Mouse (Mus musculus): ENCODE results near the gene Gm47841. TPM values are rescaled to one million over a fixed set of nuclear protein-coding genes. Genes with fewer than 3 reads are reported as not detected.
A peak's percentile ranks its signal among the peaks of the same experiment; 100 is the strongest.

Gene Gm47841
- polyA plus RNA-seq, 1 experiment from 2014 or later: 0.08 TPM

DNA sequence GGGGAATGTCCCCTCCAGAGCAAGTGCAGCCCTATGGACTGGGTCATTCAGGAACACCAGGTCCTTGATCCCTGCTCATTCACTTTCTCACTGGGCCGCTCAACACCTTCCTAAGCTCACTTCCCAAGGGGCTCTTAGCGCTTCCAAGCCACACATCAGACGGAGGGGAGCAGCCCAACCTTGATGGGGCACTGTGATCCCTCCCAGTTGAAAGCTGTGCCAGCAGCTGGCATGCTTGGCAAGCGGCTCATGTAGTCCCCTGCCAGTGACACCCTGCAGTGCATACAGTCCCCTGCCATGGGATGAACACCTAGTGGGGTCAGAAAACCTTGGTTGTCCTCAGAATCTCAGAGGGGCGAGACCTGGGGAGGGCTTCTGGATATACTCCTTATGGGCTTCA, 26.9 kb upstream of the Gm47841 start:
- DNase-seq (ENCODE audit: low read depth, low spot score) (no peak), ATAC-seq (no peak)
- in situ Hi-C loops (cut with MboI; ENCODE audit: low pct_unique_long_range_greater_than_20kb): no loop called here
- no peak for TF ChIP-seq CTCF (IDR thresholded peaks at IDR 0.05)
- ChIA-PET POLR2A (no interaction called here), CTCF (interaction anchor here (1.4 kb wide), 2 partner anchors 8 to 28 kb away, joined by 4 read pairs; no protein-coding TSS in a partner anchor)
- no peaks in the 10 kb centered on the region for H3K27me3 ChIP-seq

DNA sequence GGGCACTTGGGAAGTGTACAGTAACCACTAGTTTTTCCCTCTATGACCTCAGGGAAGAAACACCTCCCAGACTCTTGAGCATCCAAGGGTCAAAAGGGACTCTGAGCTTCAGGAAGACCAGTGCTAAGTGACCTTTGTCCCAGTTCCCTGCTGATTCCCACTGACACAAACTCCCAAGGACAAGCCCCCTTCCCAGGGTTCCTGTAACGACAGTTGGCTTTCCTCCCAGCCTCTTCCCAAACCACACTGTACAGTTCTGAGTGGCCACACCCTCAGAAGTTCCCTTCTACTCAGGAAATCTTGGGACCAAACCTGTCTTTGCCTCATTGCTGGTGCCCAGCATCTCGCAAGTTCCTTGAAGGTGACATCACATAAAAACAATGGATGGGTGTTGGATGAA, 25.5 kb upstream of the Gm47841 start:
- H3K27me3 ChIP-seq: no peaks in the 10 kb centered on the region
- ChIA-PET CTCF (interaction anchor here (1.3 kb wide), 1 partner anchor 33 kb away, joined by 3 read pairs; no protein-coding TSS in a partner anchor), POLR2A (no interaction called here)
- DNase-seq (ENCODE audit: low read depth, low spot score) (no peak), ATAC-seq (no peak)
- in situ Hi-C loops (cut with MboI; ENCODE audit: low pct_unique_long_range_greater_than_20kb): no loop called here
- TF ChIP-seq CTCF (IDR thresholded peaks at IDR 0.05): no peak

DNA sequence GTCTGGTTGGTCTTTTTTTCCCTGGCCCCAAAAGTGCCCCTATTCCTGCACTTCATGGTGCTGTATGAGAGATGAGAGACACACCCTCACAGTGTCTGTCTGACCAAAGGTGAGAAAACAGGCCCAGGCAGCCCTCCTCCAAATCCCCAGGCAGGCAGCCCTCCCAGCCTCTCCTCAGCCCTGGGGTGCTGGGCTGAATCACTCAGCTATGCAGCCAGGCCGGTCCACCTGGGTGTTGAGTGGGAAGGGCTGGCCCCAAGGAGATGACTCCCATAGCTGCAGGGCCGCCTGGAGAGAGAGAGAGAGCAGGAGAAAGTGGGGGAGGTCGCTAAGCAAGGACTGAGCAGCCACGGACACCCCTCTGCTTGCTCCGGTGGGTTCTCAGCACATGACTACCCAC, 23.6 kb upstream of the Gm47841 start:
- in situ Hi-C loops (cut with MboI; ENCODE audit: low pct_unique_long_range_greater_than_20kb): no loop called here
- POLR2A ChIA-PET: no interaction called here
- H3K27me3 ChIP-seq: no peaks in the 10 kb centered on the region
- ATAC-seq (no peak), DNase-seq (ENCODE audit: low read depth, low spot score) (no peak)
- CTCF ChIA-PET: no interaction called here
- TF ChIP-seq CTCF (IDR thresholded peaks at IDR 0.05): no peak

DNA sequence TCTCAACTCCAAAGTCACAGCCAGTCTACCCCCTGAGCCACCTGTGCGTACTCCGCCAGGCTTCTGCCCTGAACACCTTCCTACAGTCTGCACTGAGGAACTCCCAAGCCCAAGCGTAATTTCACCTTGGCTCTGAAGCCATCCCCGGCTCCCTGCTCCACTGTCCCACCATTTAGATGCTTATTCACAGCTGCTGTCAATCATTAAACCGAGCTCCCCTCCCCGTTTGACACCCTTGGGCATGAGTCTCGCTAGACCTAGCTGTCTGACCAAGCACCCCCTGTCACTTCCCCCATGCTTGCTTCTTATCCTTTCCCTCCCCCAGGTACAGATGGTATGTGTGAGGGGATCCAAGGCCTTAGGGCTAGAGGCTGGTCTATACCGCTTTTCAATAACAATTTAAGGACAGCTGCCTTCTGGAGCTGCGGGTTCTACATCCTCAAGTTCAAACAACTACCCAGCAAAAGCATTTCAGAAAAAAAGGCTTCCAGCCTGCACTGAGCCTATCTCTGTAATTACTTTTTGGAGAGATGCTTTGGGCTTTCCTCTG, 22.5 kb upstream of the Gm47841 start:
- TF ChIP-seq CTCF (IDR thresholded peaks at IDR 0.05): no peak
- in situ Hi-C loops (cut with MboI; ENCODE audit: low pct_unique_long_range_greater_than_20kb): no loop called here
- no peaks in the 10 kb centered on the region for H3K27me3 ChIP-seq
- ChIA-PET POLR2A (interaction anchor here (0.9 kb wide), 1 partner anchor 8 kb away, joined by 3 read pairs; no protein-coding TSS in a partner anchor), CTCF (interaction anchor here (0.9 kb wide), 1 partner anchor 27 kb away, joined by 3 read pairs; no protein-coding TSS in a partner anchor)
- no peak for DNase-seq (ENCODE audit: low read depth, low spot score)
- no peak for ATAC-seq

DNA sequence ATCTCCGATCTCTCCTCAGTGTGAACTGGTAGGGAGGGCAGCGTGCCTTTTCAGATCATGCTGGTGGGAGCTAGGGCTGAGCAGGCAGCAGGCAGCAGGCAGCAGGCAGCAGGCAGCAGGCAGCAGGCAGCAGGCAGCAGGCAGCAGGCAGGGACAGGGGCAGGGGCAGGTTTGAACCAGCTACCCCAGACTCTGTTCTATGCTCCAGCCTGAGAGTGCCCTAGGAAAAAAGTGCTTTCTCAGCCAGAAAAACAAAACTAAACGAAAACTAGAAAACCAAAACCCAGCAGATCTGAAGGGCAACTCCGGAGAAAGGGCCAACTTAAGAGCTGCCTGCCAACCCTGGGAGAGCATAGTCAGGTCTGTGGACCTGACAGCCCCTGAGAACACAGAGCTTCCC, 21.5 kb upstream of the Gm47841 start:
- no peak for ATAC-seq
- no peaks in the 10 kb centered on the region for H3K27me3 ChIP-seq
- in situ Hi-C loops (cut with MboI; ENCODE audit: low pct_unique_long_range_greater_than_20kb): no loop called here
- CTCF ChIA-PET: no interaction called here
- no peak for TF ChIP-seq CTCF (IDR thresholded peaks at IDR 0.05)
- DNase-seq (ENCODE audit: low read depth, low spot score): no peak
- POLR2A ChIA-PET: interaction anchor here (0.9 kb wide), 1 partner anchor 9 kb away, joined by 3 read pairs; no protein-coding TSS in a partner anchor

DNA sequence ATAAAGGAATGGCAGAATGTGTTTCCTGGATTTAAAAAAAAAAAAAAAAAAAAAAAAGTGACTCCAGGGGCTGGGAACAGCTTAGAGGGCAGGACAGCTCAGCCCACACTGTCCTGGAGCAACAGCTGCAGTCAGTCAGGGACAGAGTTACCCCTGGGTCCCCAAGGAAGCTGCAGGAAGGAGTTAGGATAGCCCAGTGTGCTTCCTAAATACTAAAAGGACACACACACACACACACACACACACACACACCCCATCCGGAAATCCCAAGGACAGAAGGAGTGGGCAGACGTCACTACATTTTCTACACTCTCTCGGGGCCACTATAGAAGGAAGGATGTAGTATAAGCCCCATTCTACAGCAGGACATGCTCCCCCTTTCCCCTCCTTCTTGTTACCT, 20.8 kb upstream of the Gm47841 start:
- POLR2A ChIA-PET: interaction anchor here (0.6 to 0.7 kb wide), 2 partner anchors 12 to 24 kb away, joined by 3 read pairs; no protein-coding TSS in a partner anchor
- in situ Hi-C loops (cut with MboI; ENCODE audit: low pct_unique_long_range_greater_than_20kb): no loop called here
- CTCF ChIA-PET: no interaction called here
- no peak for ATAC-seq
- no peak for TF ChIP-seq CTCF (IDR thresholded peaks at IDR 0.05)
- H3K27me3 ChIP-seq: no peaks in the 10 kb centered on the region
- DNase-seq (ENCODE audit: low read depth, low spot score): no peak

DNA sequence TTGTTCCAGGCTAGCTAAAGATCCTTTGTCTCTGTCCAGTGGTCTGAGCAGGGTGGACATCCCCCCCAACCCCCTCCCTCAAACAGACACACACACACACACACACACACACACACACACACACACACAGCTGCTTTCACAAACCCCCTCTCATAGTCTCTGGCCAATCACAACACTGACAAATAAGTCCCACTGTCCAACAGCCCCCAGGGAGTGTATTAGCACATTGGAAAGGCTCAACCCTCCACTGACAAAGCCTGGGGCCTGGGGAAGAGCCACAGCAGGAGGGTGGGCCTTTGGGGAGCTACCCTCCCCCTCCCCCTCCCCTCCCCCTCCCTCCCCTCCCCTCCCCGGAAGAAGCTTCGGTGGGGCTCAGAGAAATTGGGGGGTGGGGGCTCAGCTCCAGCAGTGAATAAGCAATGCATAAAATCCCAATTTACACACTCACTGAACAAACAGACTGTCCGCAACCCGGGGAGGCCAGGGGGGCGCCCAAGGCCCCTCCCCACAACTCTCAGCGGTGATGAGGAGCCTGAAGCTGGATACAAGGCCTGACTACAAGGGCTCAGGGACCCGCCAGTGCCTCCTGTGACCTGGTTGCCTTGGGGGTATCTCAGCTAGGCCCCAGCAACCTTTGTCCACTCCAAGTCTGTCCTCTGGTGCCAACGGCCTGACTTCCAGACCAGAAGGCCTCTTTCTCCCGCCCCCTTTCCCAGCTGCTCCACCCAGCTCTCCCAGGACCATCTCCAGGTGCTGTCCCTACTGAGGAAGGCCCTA, 19.9 kb upstream of the Gm47841 start:
- ChIA-PET POLR2A (interaction anchor here (0.7 kb wide), 1 partner anchor 13 kb away, joined by 3 read pairs; no protein-coding TSS in a partner anchor), CTCF (interaction anchor here (1.2 to 1.3 kb wide), 2 partner anchors 11 to 16 kb away, joined by 3 read pairs; partner anchors contain the start of gene Fignl2)
- in situ Hi-C loops (cut with MboI; ENCODE audit: low pct_unique_long_range_greater_than_20kb): no loop called here
- TF ChIP-seq CTCF (IDR thresholded peaks at IDR 0.05): no peak
- DNase-seq (ENCODE audit: low read depth, low spot score): no peak
- peak; percentile 8 for ATAC-seq
- no peaks in the 10 kb centered on the region for H3K27me3 ChIP-seq

DNA sequence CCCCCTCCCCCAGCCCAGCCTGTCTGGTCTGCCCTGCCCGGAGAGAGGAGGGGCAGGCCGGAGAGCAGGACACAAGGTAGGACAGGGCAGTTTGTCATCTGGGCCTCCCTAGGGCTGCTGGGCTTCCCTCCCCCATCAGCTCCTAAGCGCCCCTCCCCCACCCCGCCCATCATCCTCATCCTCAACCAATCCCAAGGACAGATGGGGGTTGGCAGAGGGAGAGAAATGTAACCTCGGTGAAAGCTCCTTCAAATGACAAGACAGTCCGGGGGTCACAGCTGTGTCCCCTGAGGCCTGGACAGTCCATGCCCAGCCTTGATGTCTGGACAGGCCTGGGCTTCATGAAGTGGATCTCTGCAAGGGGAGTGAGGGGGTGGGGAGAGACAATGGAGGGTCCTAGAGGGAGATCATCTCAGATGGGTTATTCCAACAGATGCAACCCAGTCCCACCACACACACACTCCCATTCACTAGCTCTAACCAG, 19.2 kb upstream of the Gm47841 start:
- POLR2A ChIA-PET: interaction anchor here (1.0 kb wide), 1 partner anchor 743 kb away, joined by 3 read pairs; no protein-coding TSS in a partner anchor
- DNase-seq (ENCODE audit: low read depth, low spot score): no peak
- no peak for ATAC-seq
- in situ Hi-C loops (cut with MboI; ENCODE audit: low pct_unique_long_range_greater_than_20kb): no loop called here
- CTCF ChIA-PET: interaction anchor here (1.1 to 1.3 kb wide), 4 partner anchors 9 to 15 kb away, joined by 3 to 4 read pairs (median 3); partner anchors contain the start of gene Fignl2
- no peak for TF ChIP-seq CTCF (IDR thresholded peaks at IDR 0.05)
- H3K27me3 ChIP-seq: no peaks in the 10 kb centered on the region

DNA sequence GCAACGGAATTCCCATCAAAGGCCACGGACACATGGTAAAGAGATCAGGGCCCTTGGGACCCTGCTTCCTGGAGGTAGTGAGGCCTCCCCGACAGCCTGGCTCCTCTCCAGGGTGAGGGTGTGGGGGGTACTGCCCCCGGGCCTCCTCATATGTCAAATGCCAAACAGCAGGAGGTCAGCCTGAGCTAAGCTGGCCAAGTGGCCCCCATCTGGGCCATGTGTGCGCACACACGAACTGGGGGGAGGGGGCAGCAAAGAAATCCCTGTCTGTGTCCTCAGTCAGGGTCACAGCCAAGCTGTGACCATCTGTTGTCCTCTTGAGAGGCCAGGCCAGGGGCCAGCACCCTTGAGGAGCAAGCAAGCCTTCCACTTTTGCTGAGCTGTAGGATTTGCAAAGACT, 17.9 kb upstream of the Gm47841 start:
- POLR2A ChIA-PET: interaction anchor here (1.0 kb wide), 1 partner anchor 745 kb away, joined by 3 read pairs; no protein-coding TSS in a partner anchor
- in situ Hi-C loops (cut with MboI; ENCODE audit: low pct_unique_long_range_greater_than_20kb): no loop called here
- no peaks in the 10 kb centered on the region for H3K27me3 ChIP-seq
- DNase-seq (ENCODE audit: low read depth, low spot score) (no peak), ATAC-seq (no peak)
- TF ChIP-seq CTCF (IDR thresholded peaks at IDR 0.05): no peak
- CTCF ChIA-PET: interaction anchor here (0.9 to 1.1 kb wide), 2 partner anchors 10 to 307 kb away, joined by 3 to 4 read pairs; no protein-coding TSS in a partner anchor

DNA sequence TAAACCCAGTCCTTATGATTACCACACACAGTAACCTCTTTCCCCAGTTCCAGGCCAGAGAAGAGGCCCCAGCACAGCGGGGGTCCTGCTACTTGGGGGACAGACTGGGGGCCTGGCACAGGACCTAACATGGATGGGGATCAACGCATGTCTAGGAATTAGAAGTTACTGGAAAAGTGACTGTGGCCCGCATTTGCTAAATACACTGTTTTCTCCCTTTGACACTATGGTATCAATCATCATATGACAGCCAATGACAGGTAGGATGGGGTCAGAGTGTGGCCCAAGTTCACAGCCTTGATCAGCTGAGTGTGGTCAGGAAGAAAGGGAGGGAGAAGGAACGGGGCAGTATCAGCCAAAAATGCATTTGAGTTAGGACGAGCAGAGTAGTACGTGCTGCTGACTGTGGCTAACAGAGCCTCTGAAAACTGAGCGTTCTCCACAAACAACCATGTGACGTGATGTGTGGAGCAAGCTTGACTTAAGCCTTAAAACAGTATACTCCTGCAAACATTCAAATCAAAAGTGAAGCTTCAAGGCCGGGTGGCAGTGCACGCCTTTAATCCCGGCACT, 13.2 kb upstream of the Gm47841 start:
- no peaks in the 10 kb centered on the region for H3K27me3 ChIP-seq
- ChIA-PET POLR2A (no interaction called here), CTCF (interaction anchor here (1.5 kb wide), 1 partner anchor 45 kb away, joined by 4 read pairs; no protein-coding TSS in a partner anchor)
- no peak for ATAC-seq
- TF ChIP-seq CTCF (IDR thresholded peaks at IDR 0.05): no peak
- DNase-seq (ENCODE audit: low read depth, low spot score): no peak
- in situ Hi-C loops (cut with MboI; ENCODE audit: low pct_unique_long_range_greater_than_20kb): no loop called here
